Mouse (Mus musculus) liver, embryonic 14.5 days (tissue): ENCODE data around the gene Dclk2.

ENCODE experiments used
- CTCF ChIP-seq: IDR thresholded peaks from 2 replicates; pipeline ENCODE4 v1.5.1; 2016; ENCODE audit warnings: antibody characterized with exemption, low read depth, control low read depth
- EP300 ChIP-seq: IDR thresholded peaks from 2 replicates; pipeline ENCODE4 v1.6.1; 2016; ENCODE audit warnings: antibody characterized with exemption, low read depth

DNA sequence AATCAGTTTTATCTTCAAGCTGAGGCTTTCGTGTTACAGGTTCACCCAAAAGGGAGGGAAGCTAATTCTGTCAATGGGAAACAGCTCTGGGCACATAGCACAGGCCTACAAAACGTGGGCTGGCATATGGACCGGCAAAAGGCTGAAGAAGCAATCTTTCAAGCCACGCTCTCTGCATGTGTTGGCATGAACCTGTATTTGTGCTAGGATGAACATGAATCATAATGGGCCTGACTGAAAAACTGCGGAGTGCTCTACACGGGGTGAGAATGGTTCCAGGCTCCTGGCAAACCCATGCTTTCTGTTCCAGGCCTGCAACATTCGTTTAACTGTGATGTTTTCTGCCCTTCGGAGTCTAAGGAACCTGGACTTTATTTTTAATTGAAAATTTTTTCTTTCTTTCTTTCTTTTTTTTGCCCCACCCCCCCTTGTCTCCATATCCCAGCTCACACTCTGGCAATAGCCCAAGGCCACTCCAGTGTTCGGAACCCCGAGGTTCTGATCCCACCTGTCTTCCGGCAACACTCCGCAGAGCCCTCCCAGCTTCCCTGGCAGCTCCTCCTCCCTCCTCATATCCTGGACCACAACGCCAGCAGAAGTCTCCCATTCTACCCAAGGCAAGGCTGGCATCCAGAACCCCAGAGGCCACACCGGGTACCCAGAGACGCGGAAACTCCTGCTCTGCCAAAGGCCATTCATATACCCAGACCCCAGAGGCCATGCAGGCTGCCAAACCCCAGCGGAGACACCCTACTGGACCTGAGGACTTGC is 42.2 kb upstream of the Dclk2 start:
- TF ChIP-seq EP300 (no peak), CTCF (no peak)
